Mouse (Mus musculus): ENCODE data around the gene Dach2. TPM values are rescaled to one million over a fixed set of nuclear protein-coding genes. Genes with fewer than 3 reads are reported as not detected.

The Dach2 gene
- polyA plus RNA-seq, 1 experiment from 2014 or later: 1.3 TPM

GRCm38 (mm10) chrX:113826810-113827209 is 529.5 kb downstream of the Dach2 start:
- 44% methylated on average over 1 of the region's 1 CpGs for WGBS
- ATAC-seq (replicated peaks; ENCODE audit: extremely low read depth, insufficient read depth, low FRiP score): no peak
- H3K9ac ChIP-seq (ENCODE audit: low read length): no peak overlapping the region

GRCm38 (mm10) chrX:113833062-113833461 is 535.8 kb downstream of the Dach2 start:
- H3K9ac ChIP-seq (ENCODE audit: low read length): no peak overlapping the region
- no peaks in the 10 kb centered on the region for H3K9me3 ChIP-seq (replicated peaks; ENCODE audit: control insufficient read depth, low read length)
- WGBS: 82% methylated on average over 1 of the region's 1 CpGs
- H3K4me1 ChIP-seq (ENCODE audit: control insufficient read depth, insufficient read depth, low read length): no peaks in the 10 kb centered on the region
- no peak for ATAC-seq (replicated peaks; ENCODE audit: extremely low read depth, insufficient read depth, low FRiP score)
- H3K27me3 ChIP-seq (ENCODE audit: control insufficient read depth, insufficient read depth, low read length): no peaks in the 10 kb centered on the region
- H3K27ac ChIP-seq (ENCODE audit: low read length): no peak overlapping the region
- H3K4me2 ChIP-seq (ENCODE audit: low read depth, low read length): no peak overlapping the region
- H3K4me3 ChIP-seq (ENCODE audit: low read length): no peak overlapping the region
- no peaks in the 10 kb centered on the region for H3K36me3 ChIP-seq (ENCODE audit: control insufficient read depth, insufficient read depth)

More at GRCm38 (mm10) chrX:113826810-113827209, 529.5 kb downstream of the Dach2 start:
- Histone ChIP-seq H3K36me3 (ENCODE audit: control insufficient read depth, insufficient read depth) (no peaks in the 10 kb centered on the region), H3K27me3 (ENCODE audit: control insufficient read depth, insufficient read depth, low read length) (no peaks in the 10 kb centered on the region), H3K27ac (ENCODE audit: low read length) (no peak overlapping the region), H3K4me1 (ENCODE audit: control insufficient read depth, insufficient read depth, low read length) (no peaks in the 10 kb centered on the region), H3K4me3 (ENCODE audit: low read length) (no peak overlapping the region), H3K4me2 (ENCODE audit: low read depth, low read length) (no peak overlapping the region), H3K9me3 (replicated peaks; ENCODE audit: control insufficient read depth, low read length) (no peaks in the 10 kb centered on the region)

GRCm38 (mm10) chrX:113867835-113868495 is 570.7 kb downstream of the Dach2 start:
- H3K9me3 ChIP-seq (replicated peaks; ENCODE audit: control insufficient read depth, low read length): no peaks in the 10 kb centered on the region
- ATAC-seq (replicated peaks; ENCODE audit: extremely low read depth, insufficient read depth, low FRiP score): peak; percentile 72
- H3K4me1 ChIP-seq (ENCODE audit: control insufficient read depth, insufficient read depth, low read length): no peaks in the 10 kb centered on the region
- no peak overlapping the region for H3K27ac ChIP-seq (ENCODE audit: low read length)
- no peak overlapping the region for H3K9ac ChIP-seq (ENCODE audit: low read length)
- H3K36me3 ChIP-seq (ENCODE audit: control insufficient read depth, insufficient read depth): no peaks in the 10 kb centered on the region
- H3K4me3 ChIP-seq (ENCODE audit: low read length): no peak overlapping the region
- no peaks in the 10 kb centered on the region for H3K27me3 ChIP-seq (ENCODE audit: control insufficient read depth, insufficient read depth, low read length)
- H3K4me2 ChIP-seq (ENCODE audit: low read depth, low read length): no peak overlapping the region
- 35% methylated on average over 2 of the region's 2 CpGs for WGBS

Other genes with a start within 250 kb of the Dach2 start
- 9.1 and 9.8 TPM in 2 replicates for gene Chm, start 112.0 kb upstream of the Dach2 start, polyA plus RNA-seq (2015; fragmentation: Nextera tagmentation; extraction: Ambion mirVana)